Mouse (Mus musculus) MEL (cell line): Measurements from ENCODE around the gene Oosp2.

Experiments
- CHD1 ChIP-seq: IDR thresholded peaks from 2 replicates; pipeline ENCODE4 v1.6.1; 2012; ENCODE audit warnings: low read depth, mild to moderate bottlenecking, inconsistent platforms, low read length, improper control_type of control experiment
- CTCF ChIP-seq, 3 experiments: IDR thresholded peaks in 2 of 3; conservative IDR thresholded peaks in 1 of 3; 2 replicates each; pipeline ENCODE4 v1.5.1; 2011 to 2012; ENCODE audit warnings: low read length in 3 of 3, low read depth in 2 of 3, mild to moderate bottlenecking in 2 of 3, improper control_type of control experiment in 1 of 3, inconsistent platforms in 1 of 3, mixed read lengths in 1 of 3, moderate library complexity in 1 of 3; ENCODE audit not compliant: control insufficient read depth in 1 of 3, insufficient read depth in 1 of 3, poor library complexity in 1 of 3, severe bottlenecking in 1 of 3
- ELF1 ChIP-seq: IDR thresholded peaks from 2 replicates; pipeline ENCODE4 v1.6.1; 2014; ENCODE audit warnings: low read depth, mild to moderate bottlenecking, inconsistent platforms, low read length, improper control_type of control experiment, moderate library complexity
- JUND ChIP-seq: IDR thresholded peaks from 2 replicates; pipeline ENCODE4 v1.6.1; 2011; ENCODE audit warnings: low read depth, mild to moderate bottlenecking, improper control_type of control experiment, low read length
- NRF1 ChIP-seq: IDR thresholded peaks from 2 replicates; pipeline ENCODE4 v1.6.1; 2014; ENCODE audit warnings: low read depth, mild to moderate bottlenecking, inconsistent platforms, low read length, improper control_type of control experiment, moderate library complexity; ENCODE audit not compliant: poor library complexity, insufficient read depth, severe bottlenecking
- POLR2A ChIP-seq, 2 experiments: IDR thresholded peaks; 2 replicates each; pipeline ENCODE4 v1.6.1; 2011 to 2012; ENCODE audit warnings: low read length in 2 of 2, mild to moderate bottlenecking in 2 of 2, control low read depth in 1 of 2, improper control_type of control experiment in 1 of 2, low read depth in 1 of 2, moderate library complexity in 1 of 2; ENCODE audit not compliant: control insufficient read depth in 1 of 2, insufficient read depth in 1 of 2, poor library complexity in 1 of 2
- TAL1 ChIP-seq: IDR thresholded peaks from 2 replicates; pipeline ENCODE4 v1.6.1; 2012; ENCODE audit warnings: mild to moderate bottlenecking, inconsistent platforms, low read length, moderate library complexity, mixed read lengths
- USF2 ChIP-seq, 2 experiments: IDR thresholded peaks; 2 replicates each; pipeline ENCODE4 v1.6.1; 2011 to 2012; ENCODE audit warnings: improper control_type of control experiment in 2 of 2, low read length in 2 of 2, borderline replicate concordance in 1 of 2, inconsistent platforms in 1 of 2, low read depth in 1 of 2, mild to moderate bottlenecking in 1 of 2; ENCODE audit not compliant: insufficient read depth in 1 of 2
- ZC3H11A ChIP-seq: IDR thresholded peaks from 2 replicates; pipeline ENCODE4 v1.6.1; 2012; ENCODE audit warnings: low read depth, mild to moderate bottlenecking, inconsistent platforms, low read length, improper control_type of control experiment
- ZMIZ1 ChIP-seq: IDR thresholded peaks from 2 replicates; pipeline ENCODE4 v1.6.1; 2012; ENCODE audit warnings: low read depth, mild to moderate bottlenecking, inconsistent platforms, low read length, improper control_type of control experiment, moderate library complexity
- ZNF384 ChIP-seq: IDR thresholded peaks from 2 replicates; pipeline ENCODE4 v1.6.1; 2012; ENCODE audit warnings: low read depth, mild to moderate bottlenecking, inconsistent platforms, low read length, improper control_type of control experiment

- no peak for TF ChIP-seq CTCF (IDR thresholded peaks at IDR 0.05 in 2 of 3, conservative IDR thresholded peaks at IDR 0.05 in 1 of 3; ENCODE audit: control insufficient read depth in 1 of 3, insufficient read depth in 1 of 3, low read depth in 2 of 3, low read length in 3 of 3, poor library complexity in 1 of 3, severe bottlenecking in 1 of 3)
- TF ChIP-seq ZMIZ1: no peak
- TF ChIP-seq ZC3H11A: no peak
- TF ChIP-seq JUND: no peak
- TF ChIP-seq TAL1: no peak
- TF ChIP-seq ZNF384: no peak
- no peak for TF ChIP-seq USF2 (IDR thresholded peaks at IDR 0.05; ENCODE audit: borderline replicate concordance in 1 of 2, insufficient read depth in 1 of 2, low read depth in 1 of 2, low read length in 2 of 2)
- no peak for TF ChIP-seq CHD1
- no peak for TF ChIP-seq POLR2A (IDR thresholded peaks at IDR 0.05; ENCODE audit: control insufficient read depth in 1 of 2, insufficient read depth in 1 of 2, low read depth in 1 of 2, low read length in 2 of 2, poor library complexity in 1 of 2)
- no peak for TF ChIP-seq NRF1
- TF ChIP-seq ELF1: no peak
These were observed 1.2 kb downstream of the Oosp2 start for GRCm38 (mm10) chr19:11659142-11659541.
